Mouse (Mus musculus): ENCODE results near the gene Arfgap3. TPM values are rescaled to one million over a fixed set of nuclear protein-coding genes. Genes with fewer than 3 reads are reported as not detected.
"Not testable (repeated sequence)": the region's sequence is repeated elsewhere in the genome, so short reads cannot be mapped to it uniquely, and the experiment has no call there.

The Arfgap3 gene
- polyA plus RNA-seq, 1 experiment: 21.5 TPM

GRCm38 (mm10) chr15:83290899-83291298 is 59.1 kb downstream of the Arfgap3 start:
- Histone ChIP-seq H3K27ac (ENCODE audit: insufficient read depth, low read length) (no peak overlapping the region), H3K27me3 (ENCODE audit: control insufficient read depth, insufficient read depth, low read length) (no peaks in the 10 kb centered on the region), H3K4me3 (replicated peaks; ENCODE audit: insufficient read depth, low read depth, low read length) (no peak overlapping the region), H3K4me1 (ENCODE audit: control insufficient read depth, insufficient read depth, low read length) (no peaks in the 10 kb centered on the region)
- WGBS: 67% methylated on average over 2 of the region's 2 CpGs
- TF ChIP-seq CTCF (IDR thresholded peaks at IDR 0.05; ENCODE audit: borderline replicate concordance, insufficient read depth, low read depth, low read length): no peak
- DNase-seq: no peak

GRCm38 (mm10) chr15:83284828-83285227 is 65.2 kb downstream of the Arfgap3 start:
- Histone ChIP-seq H3K4me3 (replicated peaks; ENCODE audit: insufficient read depth, low read depth, low read length) (no peak overlapping the region), H3K27me3 (ENCODE audit: control insufficient read depth, insufficient read depth, low read length) (no peaks in the 10 kb centered on the region), H3K27ac (ENCODE audit: insufficient read depth, low read length) (no peak overlapping the region), H3K4me1 (ENCODE audit: control insufficient read depth, insufficient read depth, low read length) (no peaks in the 10 kb centered on the region)
- TF ChIP-seq POLR2A (IDR thresholded peaks at IDR 0.05; ENCODE audit: borderline replicate concordance, insufficient read depth, low read length) (no peak), CTCF (IDR thresholded peaks at IDR 0.05; ENCODE audit: borderline replicate concordance, insufficient read depth, low read depth, low read length) (no peak)
- DNase-seq: no peak
- WGBS: 62% methylated on average over 8 of the region's 8 CpGs

GRCm38 (mm10) chr15:83282397-83282796 is 67.7 kb downstream of the Arfgap3 start:
- Histone ChIP-seq H3K27ac (ENCODE audit: insufficient read depth, low read length) (no peak overlapping the region), H3K27me3 (ENCODE audit: control insufficient read depth, insufficient read depth, low read length) (no peaks in the 10 kb centered on the region), H3K4me1 (ENCODE audit: control insufficient read depth, insufficient read depth, low read length) (peaks cover 2% of the 10 kb centered on the region), H3K4me3 (replicated peaks; ENCODE audit: insufficient read depth, low read depth, low read length) (no peak overlapping the region)
- WGBS: 76% methylated on average over 5 of the region's 5 CpGs
- TF ChIP-seq POLR2A (IDR thresholded peaks at IDR 0.05; ENCODE audit: borderline replicate concordance, insufficient read depth, low read length): no peak
- TF ChIP-seq CTCF (IDR thresholded peaks at IDR 0.05; ENCODE audit: borderline replicate concordance, insufficient read depth, low read depth, low read length): no peak
- no peak for DNase-seq

GRCm38 (mm10) chr15:83281303-83281702 is 68.7 kb downstream of the Arfgap3 start:
- WGBS: 80% methylated on average over 11 of the region's 11 CpGs
- H3K27ac ChIP-seq (ENCODE audit: insufficient read depth, low read length): no peak overlapping the region
- no peak for TF ChIP-seq CTCF (IDR thresholded peaks at IDR 0.05; ENCODE audit: borderline replicate concordance, insufficient read depth, low read depth, low read length)
- TF ChIP-seq POLR2A (IDR thresholded peaks at IDR 0.05; ENCODE audit: borderline replicate concordance, insufficient read depth, low read length): no peak
- no peaks in the 10 kb centered on the region for H3K27me3 ChIP-seq (ENCODE audit: control insufficient read depth, insufficient read depth, low read length)
- no peak for DNase-seq
- H3K4me1 ChIP-seq (ENCODE audit: control insufficient read depth, insufficient read depth, low read length): peaks cover 5% of the 10 kb centered on the region
- H3K4me3 ChIP-seq (replicated peaks; ENCODE audit: insufficient read depth, low read depth, low read length): no peak overlapping the region

GRCm38 (mm10) chr15:83278579-83278978 is 71.5 kb downstream of the Arfgap3 start:
- no peak for DNase-seq
- WGBS: 86% methylated on average over 5 of the region's 5 CpGs
- TF ChIP-seq POLR2A (IDR thresholded peaks at IDR 0.05; ENCODE audit: borderline replicate concordance, insufficient read depth, low read length): no peak
- TF ChIP-seq CTCF (IDR thresholded peaks at IDR 0.05; ENCODE audit: borderline replicate concordance, insufficient read depth, low read depth, low read length): no peak

GRCm38 (mm10) chr15:83277451-83277850 is 72.6 kb downstream of the Arfgap3 start:
- H3K27me3 ChIP-seq (ENCODE audit: control insufficient read depth, insufficient read depth, low read length): no peaks in the 10 kb centered on the region
- DNase-seq: peak; percentile 57 to 80
- TF ChIP-seq CTCF (IDR thresholded peaks at IDR 0.05; ENCODE audit: borderline replicate concordance, insufficient read depth, low read depth, low read length): no peak
- no peak for TF ChIP-seq POLR2A (IDR thresholded peaks at IDR 0.05; ENCODE audit: borderline replicate concordance, insufficient read depth, low read length)
- H3K4me3 ChIP-seq (replicated peaks; ENCODE audit: insufficient read depth, low read depth, low read length): no peak overlapping the region
- peaks cover 5% of the 10 kb centered on the region for H3K4me1 ChIP-seq (ENCODE audit: control insufficient read depth, insufficient read depth, low read length)
- 11% methylated on average over 4 of the region's 4 CpGs for WGBS
- no peak overlapping the region; the same call in 1 of the 2 replicates for H3K27ac ChIP-seq (ENCODE audit: insufficient read depth, low read length)

More at GRCm38 (mm10) chr15:83278579-83278978, 71.5 kb downstream of the Arfgap3 start:
- H3K4me1 ChIP-seq (ENCODE audit: control insufficient read depth, insufficient read depth, low read length): peaks cover 5% of the 10 kb centered on the region
- H3K27me3 ChIP-seq (ENCODE audit: control insufficient read depth, insufficient read depth, low read length): no peaks in the 10 kb centered on the region
- no peak overlapping the region for H3K4me3 ChIP-seq (replicated peaks; ENCODE audit: insufficient read depth, low read depth, low read length)
- H3K27ac ChIP-seq (ENCODE audit: insufficient read depth, low read length): no peak overlapping the region

- not testable (repeated sequence) for H3K27me3 ChIP-seq (ENCODE audit: control insufficient read depth, insufficient read depth, low read length); H3K4me1 ChIP-seq (ENCODE audit: control insufficient read depth, insufficient read depth, low read length); H3K4me3 ChIP-seq (replicated peaks; ENCODE audit: insufficient read depth, low read depth, low read length); H3K27ac ChIP-seq (ENCODE audit: insufficient read depth, low read length); DNase-seq
These were observed 75.8 kb downstream of the Arfgap3 start for GRCm38 (mm10) chr15:83274237-83274636.

- no peak for DNase-seq
- WGBS: 92% methylated on average over 2 of the region's 2 CpGs
- Histone ChIP-seq H3K4me3 (replicated peaks; ENCODE audit: insufficient read depth, low read depth, low read length) (no peak overlapping the region), H3K4me1 (ENCODE audit: control insufficient read depth, insufficient read depth, low read length) (peaks cover 5% of the 10 kb centered on the region), H3K27ac (ENCODE audit: insufficient read depth, low read length) (no peak overlapping the region), H3K27me3 (ENCODE audit: control insufficient read depth, insufficient read depth, low read length) (no peaks in the 10 kb centered on the region)
- no peak for TF ChIP-seq POLR2A (IDR thresholded peaks at IDR 0.05; ENCODE audit: borderline replicate concordance, insufficient read depth, low read length)
- no peak for TF ChIP-seq CTCF (IDR thresholded peaks at IDR 0.05; ENCODE audit: borderline replicate concordance, insufficient read depth, low read depth, low read length)
These were observed 77.0 kb downstream of the Arfgap3 start for GRCm38 (mm10) chr15:83273017-83273416.

- H3K4me3 ChIP-seq (replicated peaks; ENCODE audit: insufficient read depth, low read depth, low read length); H3K4me1 ChIP-seq (ENCODE audit: control insufficient read depth, insufficient read depth, low read length); DNase-seq; H3K27me3 ChIP-seq (ENCODE audit: control insufficient read depth, insufficient read depth, low read length); H3K27ac ChIP-seq (ENCODE audit: insufficient read depth, low read length): not testable (repeated sequence)
- WGBS: 59% methylated on average over 9 of the region's 9 CpGs
These were observed 78.8 kb downstream of the Arfgap3 start for GRCm38 (mm10) chr15:83271221-83271620.

- H3K27me3 ChIP-seq (ENCODE audit: control insufficient read depth, insufficient read depth, low read length); H3K4me1 ChIP-seq (ENCODE audit: control insufficient read depth, insufficient read depth, low read length); H3K27ac ChIP-seq (ENCODE audit: insufficient read depth, low read length); DNase-seq; H3K4me3 ChIP-seq (replicated peaks; ENCODE audit: insufficient read depth, low read depth, low read length): not testable (repeated sequence)
- 86% methylated on average over 6 of the region's 6 CpGs for WGBS
These were observed 80.1 kb downstream of the Arfgap3 start for GRCm38 (mm10) chr15:83269985-83270384.

GRCm38 (mm10) chr15:83268428-83268827 is 81.6 kb downstream of the Arfgap3 start:
- not testable (repeated sequence) for H3K27ac ChIP-seq (ENCODE audit: insufficient read depth, low read length); H3K4me3 ChIP-seq (replicated peaks; ENCODE audit: insufficient read depth, low read depth, low read length); H3K4me1 ChIP-seq (ENCODE audit: control insufficient read depth, insufficient read depth, low read length); DNase-seq; H3K27me3 ChIP-seq (ENCODE audit: control insufficient read depth, insufficient read depth, low read length)
- 56% methylated on average over 7 of the region's 7 CpGs for WGBS

Measured in cerebellum, adult 2 months (tissue).